Mouse (Mus musculus): ENCODE results near the gene Lingo1.

- TF ChIP-seq CTCF (IDR thresholded peaks at IDR 0.05), result no peak
- no peak for TF ChIP-seq EP300 (IDR thresholded peaks at IDR 0.05)
Observed at GRCm38 (mm10) chr9:56757791-56758190, 38.5 kb downstream of the Lingo1 start.
